Mouse (Mus musculus): ENCODE measurements around the gene Fkbp10. TPM values are rescaled to one million over a fixed set of nuclear protein-coding genes. Genes with fewer than 3 reads are reported as not detected.
A peak's percentile ranks its signal among the peaks of the same experiment; 100 is the strongest.

Gene Fkbp10
- total RNA-seq, 2 experiments from 2014 or later, result 34.6 to 38.3 TPM

DNA sequence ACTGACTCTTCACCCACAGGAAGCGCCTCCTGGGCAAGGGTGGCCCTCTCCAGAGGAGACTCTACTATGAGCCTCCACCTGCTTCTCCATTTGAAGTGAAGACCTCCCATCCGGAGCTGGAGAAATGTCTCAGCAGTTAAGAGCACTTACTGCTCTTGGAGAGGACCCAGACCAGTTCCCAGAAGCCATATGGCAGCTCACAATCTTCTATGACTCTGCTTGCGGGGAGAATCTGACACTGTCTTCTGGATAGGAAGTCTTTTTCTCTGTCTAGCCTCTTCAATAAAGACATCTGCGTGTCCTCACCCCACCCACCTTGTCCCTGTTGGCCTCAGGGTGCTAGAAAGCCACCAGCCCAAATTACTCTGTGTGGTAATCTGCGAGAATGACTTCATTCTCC lies 22.5 kb upstream of the Fkbp10 start:
- intact Hi-C loops (cut with DNase I), result no loop called here
- peak in 1 of 2 experiments; percentile 9 for DNase-seq

- intact Hi-C loops (cut with DNase I), result no loop called here
- DNase-seq, result peak in 1 of 2 experiments; percentile 36
These were observed 21.8 kb upstream of the Fkbp10 start for GRCm38 (mm10) chr11:100393733-100394132.

GRCm38 (mm10) chr11:100394353-100395074 lies 21.0 kb upstream of the Fkbp10 start:
- intact Hi-C loops (cut with DNase I), result loop anchor here (5.0 kb wide), 1 partner anchor 72 kb away; no protein-coding TSS in a partner anchor

GRCm38 (mm10) chr11:100395200-100395599 lies 20.3 kb upstream of the Fkbp10 start:
- intact Hi-C loops (cut with DNase I), result loop anchor here (5.0 kb wide), 1 partner anchor 73 kb away; no protein-coding TSS in a partner anchor
- peak; percentile 82 for DNase-seq

More at GRCm38 (mm10) chr11:100394353-100395074, 21.0 kb upstream of the Fkbp10 start:
- DNase-seq, result peak in 1 of 2 experiments; percentile 5

DNA sequence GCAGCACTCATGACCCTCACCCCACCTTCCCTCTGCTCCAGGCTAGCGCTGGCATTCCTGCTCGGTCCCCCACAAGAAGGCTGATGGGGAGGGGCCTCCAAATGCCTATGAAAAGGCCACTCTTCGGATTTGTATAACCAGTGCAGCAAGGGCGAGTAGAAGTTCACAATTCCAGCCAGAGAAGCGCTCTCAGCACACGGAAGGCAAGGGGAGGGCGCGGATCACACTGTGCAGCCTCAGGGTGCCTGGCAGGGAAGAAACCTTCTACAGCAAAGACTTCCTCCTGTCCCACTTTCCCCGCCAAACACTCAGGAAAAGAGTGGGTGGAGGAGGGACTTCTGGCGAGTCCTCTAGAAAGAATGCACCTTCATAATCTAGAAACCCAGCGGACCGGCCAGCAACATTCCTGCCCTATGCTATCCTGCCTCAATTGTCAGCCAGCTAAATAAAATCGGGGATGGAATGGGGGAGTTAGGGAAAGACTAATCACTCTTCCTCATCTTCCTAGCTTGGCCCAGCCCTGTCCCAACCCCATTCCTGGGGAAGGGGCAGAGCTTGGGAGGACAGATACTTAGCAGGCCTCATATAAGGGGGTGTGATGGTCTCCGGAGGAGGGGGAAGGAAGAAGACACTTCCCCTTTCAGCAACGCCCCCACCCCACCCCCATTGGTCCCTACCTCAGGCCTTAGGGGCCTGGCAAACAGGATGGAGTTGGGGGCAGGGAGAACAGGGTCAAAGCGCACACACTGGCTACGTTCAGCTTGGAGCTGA lies 19.5 kb upstream of the Fkbp10 start:
- intact Hi-C loops (cut with DNase I), result loop anchor here (5.0 kb wide), 1 partner anchor 74 kb away; no protein-coding TSS in a partner anchor
- DNase-seq, result peak in 1 of 2 experiments; percentile 50

- peak; percentile 58 to 62 for DNase-seq
- intact Hi-C loops (cut with DNase I), result loop anchor here (5.0 kb wide), 1 partner anchor 75 kb away; no protein-coding TSS in a partner anchor
These were observed 18.5 kb upstream of the Fkbp10 start for GRCm38 (mm10) chr11:100396886-100397599.

GRCm38 (mm10) chr11:100397600-100398389 lies 17.7 kb upstream of the Fkbp10 start, which contains the start of gene Jup:
Gene Jup, minus strand, starts transcription at chr11:100397763.
- intact Hi-C loops (cut with DNase I), result loop anchor here (5.0 kb wide), 1 partner anchor 75 kb away; no protein-coding TSS in a partner anchor

GRCm38 (mm10) chr11:100398517-100398916 lies 17.0 kb upstream of the Fkbp10 start:
- intact Hi-C loops (cut with DNase I), result loop anchor here (5.0 kb wide), 1 partner anchor 76 kb away; no protein-coding TSS in a partner anchor
- DNase-seq, result no peak

More at GRCm38 (mm10) chr11:100397600-100398389, 17.7 kb upstream of the Fkbp10 start, which contains the start of gene Jup:
- DNase-seq, result peak; percentile 99

- intact Hi-C loops (cut with DNase I), result loop anchor here (5.0 kb wide), 1 partner anchor 77 kb away; no protein-coding TSS in a partner anchor
- DNase-seq, result no peak
These were observed 16.2 kb upstream of the Fkbp10 start for GRCm38 (mm10) chr11:100399320-100399719.

GRCm38 (mm10) chr11:100399727-100400538 lies 15.6 kb upstream of the Fkbp10 start:
- intact Hi-C loops (cut with DNase I), result loop anchor here (5.0 kb wide), 1 partner anchor 78 kb away; no protein-coding TSS in a partner anchor
- no peak for DNase-seq

DNA sequence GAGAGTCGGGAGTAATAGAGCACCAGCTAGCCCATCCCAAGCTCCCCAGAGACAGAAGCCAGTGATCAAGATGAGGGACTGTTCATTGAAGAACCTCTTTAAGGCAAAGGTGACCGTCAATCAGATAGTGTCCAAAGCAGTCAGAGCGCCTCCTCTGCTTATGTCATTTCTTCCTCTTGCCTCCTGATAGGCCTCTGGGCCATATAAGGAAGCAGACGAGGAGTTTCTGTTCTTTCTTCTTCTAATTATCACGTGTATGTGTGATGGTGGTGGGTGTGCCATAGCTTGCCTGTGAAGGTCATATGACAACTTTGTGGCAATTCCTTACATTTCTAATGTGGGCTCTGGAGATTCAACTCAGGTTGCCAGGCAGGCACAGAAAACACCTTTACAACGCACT lies 14.7 kb upstream of the Fkbp10 start:
- intact Hi-C loops (cut with DNase I), result no loop called here
- no peak for DNase-seq

DNA sequence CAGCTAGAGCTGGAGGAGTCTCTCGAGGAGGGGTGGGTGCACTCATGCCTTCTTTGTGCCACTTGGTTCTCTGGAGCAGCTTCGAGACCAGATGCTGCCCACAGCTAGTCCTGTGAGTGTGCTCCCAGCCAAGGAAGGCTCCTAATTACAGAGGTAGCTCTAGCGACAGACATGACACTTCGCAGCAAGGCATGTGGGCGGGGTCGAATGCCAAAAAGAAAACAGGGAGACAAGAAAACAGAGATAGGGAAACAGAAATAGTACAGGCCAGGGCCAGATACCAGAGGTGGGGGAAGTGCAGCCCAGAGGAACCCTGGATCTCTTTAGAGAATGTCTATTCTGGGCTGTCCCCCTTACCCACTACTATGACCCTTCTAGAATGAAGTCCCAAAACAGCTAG lies 13.3 kb upstream of the Fkbp10 start:
- intact Hi-C loops (cut with DNase I), result no loop called here
- DNase-seq, result peak; percentile 52 to 69

GRCm38 (mm10) chr11:100402682-100403081 lies 12.8 kb upstream of the Fkbp10 start:
- no peak for DNase-seq
- intact Hi-C loops (cut with DNase I), result no loop called here

DNA sequence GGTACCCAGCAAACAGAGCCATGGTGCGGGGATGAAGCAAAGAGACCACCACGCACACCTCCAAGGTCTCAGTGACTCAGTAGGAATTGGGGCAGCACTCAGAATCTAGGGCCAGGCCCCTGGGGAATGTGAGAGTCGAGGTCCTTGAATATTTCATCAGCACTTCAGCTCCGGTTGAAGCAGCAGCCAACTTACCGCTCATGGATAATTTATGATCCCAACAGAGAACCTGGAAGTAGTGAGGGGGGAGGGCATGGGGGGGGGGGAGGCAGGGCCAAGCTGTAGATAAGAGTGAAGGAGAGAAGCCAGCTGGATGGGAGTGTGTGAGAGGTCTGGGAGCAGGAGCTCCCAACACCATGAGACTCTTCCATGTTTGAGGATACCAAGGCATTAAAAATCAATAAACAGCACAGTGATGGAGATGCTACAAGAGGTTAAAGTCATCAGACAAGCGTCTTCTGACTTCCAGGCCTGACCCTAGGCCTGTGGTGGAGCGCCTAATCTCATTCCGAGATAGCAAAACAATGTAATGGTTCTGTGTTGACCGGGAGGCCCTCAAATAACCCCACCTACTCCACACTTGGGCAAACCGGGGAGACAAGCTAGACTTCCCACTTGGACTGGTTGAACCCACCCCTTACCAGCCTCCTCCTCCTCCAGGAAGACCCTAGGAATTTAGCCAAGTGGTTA lies 11.9 kb upstream of the Fkbp10 start:
- intact Hi-C loops (cut with DNase I), result no loop called here
- DNase-seq, result no peak

- DNase-seq, result no peak
- intact Hi-C loops (cut with DNase I), result no loop called here
These were observed 10.9 kb upstream of the Fkbp10 start for GRCm38 (mm10) chr11:100404456-100405074.

- DNase-seq, result no peak
- intact Hi-C loops (cut with DNase I), result no loop called here
These were observed 9.2 kb upstream of the Fkbp10 start for GRCm38 (mm10) chr11:100406273-100406672.

DNA sequence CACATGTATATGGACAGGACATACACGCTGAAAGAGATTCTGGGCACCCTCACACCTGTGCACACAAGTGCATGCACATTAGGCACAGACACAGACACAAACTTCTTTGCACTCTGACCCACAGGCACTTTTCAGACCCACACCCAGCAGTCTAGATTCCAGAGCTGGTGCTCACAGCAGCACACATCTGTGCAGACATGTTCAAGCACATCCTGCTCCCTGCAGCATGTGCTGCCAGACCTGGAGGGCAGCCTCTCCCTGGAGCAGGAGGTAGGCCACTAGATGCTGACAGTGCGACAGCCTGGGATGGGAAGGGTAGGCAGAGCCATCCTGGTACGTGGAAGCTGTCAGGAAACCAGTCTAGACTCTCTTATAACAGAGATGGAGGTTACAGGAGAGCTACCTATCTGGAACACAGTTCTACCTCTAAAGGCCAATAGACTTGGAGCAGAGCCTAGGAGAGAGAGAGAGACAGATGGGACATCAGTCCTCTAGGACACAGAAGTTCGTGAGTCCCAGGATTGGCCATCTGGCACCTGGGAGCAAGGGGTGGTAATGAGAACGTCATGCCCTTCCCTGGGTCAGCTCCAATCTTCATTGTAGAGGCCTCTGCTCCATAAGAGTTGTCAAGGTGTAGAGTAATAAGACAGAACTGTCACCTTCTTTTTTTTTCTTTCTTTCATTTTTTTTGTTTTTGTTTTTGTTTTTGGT lies 8.3 kb upstream of the Fkbp10 start:
- intact Hi-C loops (cut with DNase I), result no loop called here
- DNase-seq, result no peak

All from heart, postnatal 14 days (tissue).